Mouse (Mus musculus): ENCODE data around the gene Lama5. TPM values are rescaled to one million over a fixed set of nuclear protein-coding genes. Genes with fewer than 3 reads are reported as not detected.

Gene Lama5
- 221 TPM for polyA plus RNA-seq (2021)

- ChIA-PET CTCF (interaction anchor here (0.8 to 1.5 kb wide), 3 partner anchors 10 to 29 kb away, joined by 3 to 4 read pairs (median 3); no protein-coding TSS in a partner anchor), POLR2A (interaction anchor here (1.1 to 4.1 kb wide), 5 partner anchors 8 to 53 kb away, joined by 4 to 14 read pairs (median 7); no protein-coding TSS in a partner anchor)
- TF ChIP-seq CTCF (IDR thresholded peaks at IDR 0.05) = no peak
- H3K27me3 ChIP-seq = no peaks in the 10 kb centered on the region
- ATAC-seq = peak; percentile 66
- DNase-seq (ENCODE audit: low read depth, low spot score) = no peak
- in situ Hi-C loops (cut with MboI; ENCODE audit: low pct_unique_long_range_greater_than_20kb) = no loop called here
Measured at GRCm38 (mm10) chr2:180225762-180226378, at the start of gene Lama5. TSS of gene Lama5 (minus strand) at chr2:180225859.

DNA sequence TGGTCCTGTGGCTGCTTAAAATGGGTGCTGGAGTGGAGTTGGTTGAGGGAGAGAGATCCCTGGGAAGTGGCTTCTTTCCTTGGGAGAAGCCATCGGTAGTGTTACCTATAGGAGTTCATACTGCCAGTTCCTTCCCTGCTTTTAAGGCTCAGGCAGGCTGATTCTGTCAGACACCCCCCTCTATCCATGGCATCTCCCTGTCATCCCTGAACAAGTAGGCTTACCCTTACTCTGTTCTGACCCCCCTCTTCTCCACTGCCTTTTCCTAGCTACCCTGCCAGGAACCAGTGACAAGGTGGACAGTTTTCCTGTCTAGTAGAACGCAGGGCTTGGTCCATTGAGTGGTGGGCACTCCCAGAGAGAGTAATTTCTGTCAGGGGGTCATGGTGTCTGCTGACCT is 48.9 kb upstream of the Lama5 start:
- in situ Hi-C loops (cut with MboI; ENCODE audit: low pct_unique_long_range_greater_than_20kb) = loop anchor here (5.0 kb wide), 3 partner anchors 73 to 303 kb away; no protein-coding TSS in a partner anchor
- CTCF ChIA-PET = interaction anchor here (1.1 to 4.4 kb wide), 8 partner anchors 18 to 306 kb away, joined by 3 to 38 read pairs (median 8); no protein-coding TSS in a partner anchor
- DNase-seq (ENCODE audit: low read depth, low spot score) (no peak), ATAC-seq (no peak)
- no peak for TF ChIP-seq CTCF (IDR thresholded peaks at IDR 0.05)
- POLR2A ChIA-PET = no interaction called here
- H3K27me3 ChIP-seq = peaks cover 30% of the 10 kb centered on the region

DNA sequence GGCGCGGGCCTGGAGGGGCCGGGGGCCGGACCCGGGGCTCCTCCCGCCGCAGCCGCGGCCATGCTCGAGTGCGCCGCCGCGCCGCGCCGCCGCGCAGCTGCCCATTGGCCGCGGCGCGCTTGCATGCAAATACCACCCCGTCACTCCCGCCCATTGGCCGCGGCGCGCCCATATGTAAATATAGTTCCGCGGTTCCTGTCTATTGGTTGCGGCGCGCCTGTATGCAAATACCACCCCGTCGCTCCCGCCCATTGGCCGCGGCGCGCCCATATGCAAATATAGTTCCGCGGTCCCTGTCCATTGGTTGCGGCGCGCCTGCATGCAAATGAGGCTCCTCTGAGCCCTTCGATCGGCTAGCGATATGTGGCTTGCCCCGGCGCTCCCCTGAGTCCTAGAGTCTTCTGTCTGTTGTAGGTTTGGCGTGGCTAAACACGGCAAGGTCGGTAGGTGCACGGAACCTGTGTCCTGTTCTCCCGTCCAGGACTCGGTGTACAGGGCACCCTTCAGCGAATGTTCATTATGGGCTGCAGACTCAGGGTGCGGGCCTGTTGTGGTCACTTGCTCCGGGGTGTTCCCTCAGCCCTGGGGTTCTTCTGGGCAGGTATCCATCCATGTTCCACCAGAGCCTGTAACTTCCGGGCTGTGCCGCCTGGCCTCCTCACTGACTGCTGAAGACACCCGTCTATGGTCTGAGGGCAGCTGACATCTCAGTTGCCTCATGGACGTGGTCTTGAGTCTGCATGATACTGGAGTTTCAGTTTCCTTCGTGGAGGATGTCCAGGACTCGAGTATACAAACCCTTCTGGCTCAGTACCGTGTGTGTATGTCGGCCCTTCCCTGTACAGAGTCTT is 48.0 kb upstream of the Lama5 start, which contains the start of gene Cables2:
Gene Cables2, minus strand, starts transcription at position 103 of the 851 bp plus-strand sequence.
- ChIA-PET CTCF (interaction anchor here (2.3 to 4.4 kb wide), 2 partner anchors 75 to 307 kb away, joined by 8 to 38 read pairs; no protein-coding TSS in a partner anchor), POLR2A (no interaction called here)
- H3K27me3 ChIP-seq = peaks cover 22% of the 10 kb centered on the region
- in situ Hi-C loops (cut with MboI; ENCODE audit: low pct_unique_long_range_greater_than_20kb) = loop anchor here (5.0 kb wide), 3 partner anchors 74 to 304 kb away; no protein-coding TSS in a partner anchor
- TF ChIP-seq CTCF (IDR thresholded peaks at IDR 0.05) = no peak
- peak; percentile 96 for ATAC-seq
- DNase-seq (ENCODE audit: low read depth, low spot score) = peak; percentile 60

DNA sequence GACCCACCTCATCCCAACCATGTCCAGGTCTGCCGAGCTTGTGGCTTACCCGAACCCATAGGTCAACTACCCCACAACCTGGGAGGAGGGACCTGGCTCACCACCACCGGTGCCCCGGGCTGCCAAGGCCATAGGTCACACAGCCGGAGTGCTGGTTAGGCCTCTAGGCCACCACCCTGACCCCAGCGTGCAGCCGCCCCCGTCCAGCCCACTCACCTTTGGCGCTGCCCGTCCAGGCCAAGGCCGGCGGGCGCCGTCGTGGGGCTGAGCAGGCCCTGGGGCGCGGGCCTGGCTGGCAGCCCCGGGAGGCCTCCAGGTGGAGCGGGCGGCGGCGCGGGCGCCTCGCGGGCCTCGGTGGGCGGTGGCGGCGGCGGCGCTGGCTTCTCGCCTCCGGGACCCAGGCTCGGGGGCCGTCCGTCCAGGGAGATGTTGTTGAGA is 47.2 kb upstream of the Lama5 start:
- ChIA-PET POLR2A (no interaction called here), CTCF (interaction anchor here (1.0 to 1.9 kb wide), 2 partner anchors 11 to 14 kb away, joined by 4 to 10 read pairs; no protein-coding TSS in a partner anchor)
- ATAC-seq = peak; percentile 15
- DNase-seq (ENCODE audit: low read depth, low spot score) = no peak
- H3K27me3 ChIP-seq = peaks cover 14% of the 10 kb centered on the region
- TF ChIP-seq CTCF (IDR thresholded peaks at IDR 0.05) = no peak
- in situ Hi-C loops (cut with MboI; ENCODE audit: low pct_unique_long_range_greater_than_20kb) = loop anchor here (5.0 kb wide), 3 partner anchors 74 to 304 kb away; no protein-coding TSS in a partner anchor

GRCm38 (mm10) chr2:180271804-180272395 is 46.2 kb upstream of the Lama5 start:
- ChIA-PET POLR2A (interaction anchor here (1.1 kb wide), 1 partner anchor 15 kb away, joined by 5 read pairs; the partner anchor contains the start of gene Rps21), CTCF (interaction anchor here (0.9 to 1.9 kb wide), 4 partner anchors 10 to 78 kb away, joined by 3 to 10 read pairs (median 4); no protein-coding TSS in a partner anchor)
- TF ChIP-seq CTCF (IDR thresholded peaks at IDR 0.05) = no peak
- in situ Hi-C loops (cut with MboI; ENCODE audit: low pct_unique_long_range_greater_than_20kb) = loop anchor here (5.0 kb wide), 3 partner anchors 75 to 305 kb away; no protein-coding TSS in a partner anchor
- DNase-seq (ENCODE audit: low read depth, low spot score) (no peak), ATAC-seq (no peak)
- peaks cover 6% of the 10 kb centered on the region for H3K27me3 ChIP-seq

DNA sequence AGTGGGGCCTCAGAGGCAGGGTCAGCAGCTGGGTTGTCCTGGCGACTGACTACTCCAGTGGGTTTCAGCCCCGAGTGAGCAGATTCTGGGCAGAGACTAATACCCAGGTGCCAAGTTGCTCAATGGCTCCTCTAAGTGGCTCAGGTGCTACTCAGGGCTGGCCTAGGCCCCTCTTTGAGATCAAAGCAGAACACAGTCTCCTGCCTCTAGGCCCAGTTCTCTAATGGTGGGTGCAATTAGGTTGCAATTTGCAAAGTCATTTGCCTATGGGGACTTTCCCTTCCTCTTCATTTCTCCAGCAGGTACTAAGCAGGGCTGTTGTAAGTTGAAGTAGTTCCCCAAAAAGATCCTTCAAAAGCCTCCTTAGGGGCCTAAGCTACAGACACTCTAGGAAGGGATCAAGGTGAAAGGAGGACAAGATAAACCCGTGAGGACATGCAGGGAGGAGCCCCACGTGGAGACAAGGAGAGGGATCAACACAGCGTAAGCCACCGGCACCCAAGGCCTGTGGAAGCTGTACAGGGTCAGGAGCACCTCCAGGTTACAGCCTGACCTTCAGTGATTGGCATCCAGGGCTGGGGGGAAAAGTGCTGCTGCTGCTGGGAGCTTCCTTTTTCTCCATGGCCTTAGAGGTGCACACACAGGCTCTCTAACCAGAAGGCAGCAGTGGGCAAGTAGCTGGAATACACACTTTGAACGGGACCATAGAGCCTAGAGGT is 45.0 kb upstream of the Lama5 start:
- TF ChIP-seq CTCF (IDR thresholded peaks at IDR 0.05) = no peak
- POLR2A ChIA-PET = interaction anchor here (0.8 kb wide), 1 partner anchor 13 kb away, joined by 4 read pairs; the partner anchor contains the start of gene Rps21

GRCm38 (mm10) chr2:180269329-180269728 is 43.7 kb upstream of the Lama5 start:
- H3K27me3 ChIP-seq = no peaks in the 10 kb centered on the region
- in situ Hi-C loops (cut with MboI; ENCODE audit: low pct_unique_long_range_greater_than_20kb) = no loop called here
- CTCF ChIA-PET = interaction anchor here (0.9 to 1.1 kb wide), 2 partner anchors 84 to 99 kb away, joined by 3 read pairs; no protein-coding TSS in a partner anchor
- no peak for TF ChIP-seq CTCF (IDR thresholded peaks at IDR 0.05)
- ATAC-seq = no peak
- DNase-seq (ENCODE audit: low read depth, low spot score) = no peak
- POLR2A ChIA-PET = no interaction called here

More for the DNA sequence above, 45.0 kb upstream of the Lama5 start:
- no peaks in the 10 kb centered on the region for H3K27me3 ChIP-seq
- ATAC-seq (no peak), DNase-seq (ENCODE audit: low read depth, low spot score) (no peak)
- CTCF ChIA-PET = interaction anchor here (1.9 kb wide), 1 partner anchor 9 kb away, joined by 10 read pairs; no protein-coding TSS in a partner anchor
- in situ Hi-C loops (cut with MboI; ENCODE audit: low pct_unique_long_range_greater_than_20kb) = loop anchor here (5.0 kb wide), 3 partner anchors 77 to 307 kb away; no protein-coding TSS in a partner anchor

- no peak for TF ChIP-seq CTCF (IDR thresholded peaks at IDR 0.05)
- H3K27me3 ChIP-seq = no peaks in the 10 kb centered on the region
- ChIA-PET CTCF (no interaction called here), POLR2A (no interaction called here)
- in situ Hi-C loops (cut with MboI; ENCODE audit: low pct_unique_long_range_greater_than_20kb) = no loop called here
- DNase-seq (ENCODE audit: low read depth, low spot score) = no peak
- ATAC-seq = no peak
Measured at GRCm38 (mm10) chr2:180267955-180268354, 42.3 kb upstream of the Lama5 start.

DNA sequence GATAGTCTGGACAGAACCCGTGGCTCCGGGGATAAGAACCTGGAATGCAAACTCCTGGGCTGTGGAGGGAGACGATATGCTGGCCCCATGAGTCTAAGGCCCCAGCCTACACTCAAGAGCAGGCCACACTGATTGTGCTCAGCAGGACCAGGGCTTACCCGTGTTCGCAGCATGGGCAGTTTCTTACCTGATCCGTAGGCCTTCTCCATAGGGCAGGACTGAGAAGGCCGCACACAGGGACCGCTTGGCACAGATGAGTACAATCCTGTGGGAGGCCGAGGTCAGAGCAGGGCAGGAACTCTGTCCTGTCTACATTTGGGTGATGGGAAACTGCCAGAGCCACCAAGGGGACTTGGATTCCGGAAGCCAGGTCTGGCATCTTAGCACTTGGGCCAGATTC is 37.2 kb upstream of the Lama5 start:
- no peak for ATAC-seq
- POLR2A ChIA-PET = interaction anchor here (0.6 kb wide), 1 partner anchor 457 kb away, joined by 3 read pairs; no protein-coding TSS in a partner anchor
- CTCF ChIA-PET = interaction anchor here (1.8 to 2.8 kb wide), 2 partner anchors 9 to 92 kb away, joined by 5 to 10 read pairs; no protein-coding TSS in a partner anchor
- no peak for DNase-seq (ENCODE audit: low read depth, low spot score)
- no peak for TF ChIP-seq CTCF (IDR thresholded peaks at IDR 0.05)
- in situ Hi-C loops (cut with MboI; ENCODE audit: low pct_unique_long_range_greater_than_20kb) = no loop called here
- H3K27me3 ChIP-seq = no peaks in the 10 kb centered on the region
